Mouse (Mus musculus) gastrocnemius, postnatal 25 days (tissue): Measurements from ENCODE around the gene Rspo1. TPM values are rescaled to one million over a fixed set of nuclear protein-coding genes. Genes with fewer than 3 reads are reported as not detected.

Experiments
- DNase-seq: peaks from one replicate; pipeline ENCODE4 v3.0.0; 2022
- total RNA-seq, 2 experiments: library from RNA; stranded (reverse); gene quantifications; 1 replicate in 1 of 2; 2 replicates in 1 of 2; pipeline ENCODE4 v1.2.3; 2021

Gene Rspo1
- total RNA-seq, 2 experiments from 2014 or later = 0.41 to 0.72 TPM

DNA sequence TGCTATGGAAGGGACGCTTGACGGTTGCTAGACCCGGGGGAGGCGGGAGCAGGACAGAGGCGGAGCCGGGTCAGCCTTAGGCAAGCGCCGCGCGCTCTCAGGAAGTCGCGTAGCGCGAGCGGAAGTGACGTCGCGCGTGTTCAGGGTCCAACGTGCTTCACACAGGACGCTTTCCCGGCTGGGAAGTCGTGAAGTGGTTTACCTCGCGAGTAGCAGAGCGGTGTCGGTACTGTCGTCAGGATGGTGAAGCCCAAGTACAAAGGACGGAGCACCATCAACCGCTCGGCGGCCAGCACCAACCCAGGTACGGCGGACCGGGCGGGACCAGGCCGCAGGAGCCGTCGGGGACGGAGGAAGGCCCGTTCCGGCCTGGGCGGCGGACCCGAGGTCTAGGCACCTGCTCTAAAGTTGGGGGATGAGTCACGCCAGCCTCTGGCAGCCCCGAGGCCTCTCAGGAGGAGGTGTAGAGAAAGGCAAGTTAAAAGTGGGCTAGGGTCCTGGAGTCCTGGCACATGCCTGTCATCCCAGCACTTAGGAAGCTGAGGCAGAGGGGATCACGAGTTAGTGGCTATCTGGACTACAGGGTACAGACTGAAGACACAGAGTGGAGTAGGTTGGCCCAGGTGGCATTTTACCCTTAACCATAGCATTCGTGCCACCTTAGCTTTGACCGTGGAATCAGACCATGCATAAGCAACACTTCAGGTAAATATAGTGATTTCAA is 43.8 kb downstream of the Rspo1 start:
- peak; percentile 89 for DNase-seq

DNA sequence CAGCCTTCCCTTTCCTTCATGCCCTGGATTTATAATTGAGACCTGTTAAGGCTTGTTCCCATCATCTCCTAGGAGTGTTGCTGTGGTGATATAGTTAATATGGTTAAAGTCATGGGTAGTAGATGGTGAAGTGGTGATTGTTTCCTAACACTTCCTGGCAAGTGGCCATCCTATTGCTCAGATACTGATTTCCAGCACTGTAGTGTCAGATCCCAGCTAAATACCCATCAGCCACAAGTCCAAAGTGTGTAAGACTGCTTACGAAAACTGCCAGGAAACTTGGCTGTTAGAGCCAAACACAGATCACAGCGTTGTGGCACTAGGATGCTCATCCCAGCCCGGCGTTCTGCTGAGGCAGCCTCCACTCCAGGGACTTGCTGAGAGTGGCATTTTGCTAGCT is 48.1 kb downstream of the Rspo1 start:
- DNase-seq = no peak

DNA sequence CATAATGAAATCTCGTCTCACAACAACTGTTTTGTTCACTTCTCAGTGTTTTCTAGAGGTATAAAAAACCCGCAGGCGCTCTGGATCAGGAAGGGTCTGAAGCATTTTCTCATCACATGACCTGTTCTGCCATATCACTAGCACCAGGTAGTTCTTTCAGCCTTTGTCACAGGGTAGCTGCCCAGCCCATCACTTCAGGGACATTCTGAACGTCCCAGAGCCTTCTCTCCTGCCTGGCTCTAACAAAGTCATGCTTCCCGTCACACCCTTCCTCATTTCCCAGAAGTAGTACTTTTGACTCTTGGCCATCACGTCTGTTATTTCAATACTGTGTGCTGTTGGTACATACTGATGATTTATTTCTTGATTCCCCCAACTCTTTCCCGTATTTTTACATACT is 58.2 kb downstream of the Rspo1 start:
- DNase-seq = no peak

DNA sequence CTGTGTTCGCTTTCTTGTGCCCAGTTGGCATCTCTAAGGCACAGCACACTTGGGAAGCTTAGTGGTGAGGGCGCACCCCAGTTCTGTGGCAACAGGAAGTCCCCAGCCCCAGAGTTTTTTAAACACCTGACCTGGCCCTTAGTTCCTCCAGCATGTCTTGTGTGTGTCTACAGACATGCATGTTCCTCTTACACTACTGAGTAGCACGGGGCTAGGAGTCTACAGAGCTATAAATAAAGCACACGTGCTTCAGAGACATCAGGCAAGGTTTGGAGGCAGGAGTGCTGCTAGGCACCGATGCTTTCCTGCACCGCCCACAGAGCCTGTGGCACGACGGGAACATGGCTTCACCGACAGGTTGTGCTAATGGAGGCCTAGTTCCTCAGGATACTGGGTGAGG is 69.2 kb downstream of the Rspo1 start:
- DNase-seq = no peak

DNA sequence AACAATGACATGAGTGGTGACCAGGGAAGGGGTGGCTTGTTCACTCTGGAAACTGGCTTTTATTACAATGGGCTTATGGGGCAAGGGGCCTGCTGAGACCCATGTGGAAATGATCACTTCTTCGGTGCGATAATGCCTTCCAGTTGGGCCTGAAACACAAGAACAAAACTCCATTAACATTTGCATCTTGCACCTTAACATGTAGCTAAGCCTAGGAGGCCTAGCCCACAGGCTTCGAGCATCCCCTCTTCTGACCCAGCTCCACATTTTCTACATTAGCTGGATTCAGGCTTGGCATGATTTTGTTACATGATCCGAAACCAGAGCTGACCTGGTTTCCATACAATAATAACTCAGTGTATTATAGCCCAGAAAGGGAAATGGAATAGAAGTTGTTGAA is 70.2 kb downstream of the Rspo1 start:
- no peak for DNase-seq

DNA sequence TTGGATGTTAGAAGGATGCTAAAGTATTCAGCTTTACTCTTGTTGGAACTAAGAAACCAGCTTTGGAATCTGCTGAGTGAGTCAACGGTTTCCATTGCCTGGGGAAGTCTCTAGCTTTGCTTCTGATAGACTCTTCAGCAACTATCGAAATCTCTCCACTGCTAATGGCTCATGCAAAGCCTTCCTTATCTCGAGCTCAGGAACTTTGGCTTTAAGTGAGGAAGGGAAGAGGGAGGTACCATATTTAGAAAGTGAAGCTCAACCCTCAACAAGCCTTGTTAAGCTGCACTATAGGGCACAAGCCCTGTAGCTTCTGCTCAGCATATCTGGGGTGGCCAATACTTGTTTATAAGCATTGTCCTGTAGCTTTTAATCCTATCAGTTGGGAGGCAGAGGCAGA is 71.0 kb downstream of the Rspo1 start:
- no peak for DNase-seq

DNA sequence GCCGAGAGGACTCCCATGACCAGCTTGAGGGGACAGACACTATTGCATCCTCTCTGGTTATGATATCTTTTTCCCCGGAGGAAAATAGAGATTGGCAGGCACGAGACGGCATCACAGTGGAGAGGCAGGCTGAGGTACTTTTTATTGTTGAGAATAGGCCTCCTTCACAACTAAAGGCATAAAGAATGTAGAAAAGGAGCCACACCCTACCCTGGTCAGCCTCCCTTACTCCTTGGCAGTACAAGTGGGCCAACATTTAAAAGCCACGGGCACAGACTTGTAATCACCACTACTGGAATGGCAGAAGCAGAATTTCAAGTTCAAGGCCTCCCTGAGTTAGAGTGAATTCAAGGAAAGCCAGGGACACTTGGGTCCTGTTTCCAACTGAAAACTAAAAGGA is 71.8 kb downstream of the Rspo1 start:
- DNase-seq = no peak

Other genes with a start within 250 kb of the Rspo1 start
- gene Inpp5b, start 244.6 kb upstream of the Rspo1 start, total RNA-seq = 10 to 100 TPM in 1 of 2 experiments, 1 to 10 TPM in 1; 8.8 to 10.3 TPM
- gene Mtf1, start 184.3 kb upstream of the Rspo1 start, total RNA-seq = 10 to 100 TPM; 11.4 to 13.1 TPM
- 10 to 100 TPM in 1 of 2 experiments, 1 to 10 TPM in 1; 6.4 to 10.9 TPM for gene Yrdc, start 135.8 kb upstream of the Rspo1 start, total RNA-seq
- 10 to 100 TPM; 17.1 to 21.0 TPM for gene 1110065P20Rik, start 135.2 kb upstream of the Rspo1 start, total RNA-seq
- under 1 TPM; 0.18 to 0.35 TPM for gene Maneal, start 124.3 kb upstream of the Rspo1 start, total RNA-seq
- not detected for gene Epha10, start 105.5 kb upstream of the Rspo1 start, total RNA-seq
- gene 9930104L06Rik, start 49.4 kb upstream of the Rspo1 start, total RNA-seq = 1 to 10 TPM; 6.7 to 6.8 TPM
- under 1 TPM; 0.61 to 0.99 TPM for gene Cdca8, start 47.1 kb upstream of the Rspo1 start, total RNA-seq
- gene Gnl2, start 30.2 kb downstream of the Rspo1 start, total RNA-seq = 10 to 100 TPM; 25.0 to 25.7 TPM
- gene Dnali1, start 79.3 kb downstream of the Rspo1 start, total RNA-seq = not detected
- gene Snip1, start 80.2 kb downstream of the Rspo1 start, total RNA-seq = 1 to 10 TPM; 4.6 to 4.7 TPM
- 10 to 100 TPM; 10.7 to 12.9 TPM for gene Meaf6, start 98.7 kb downstream of the Rspo1 start, total RNA-seq
- 1 to 10 TPM; 2.3 to 2.9 TPM for gene Zc3h12a, start 141.4 kb downstream of the Rspo1 start, total RNA-seq